Mouse (Mus musculus): Measurements from ENCODE around the gene Exoc3l.

Gene Exoc3l

DNA sequence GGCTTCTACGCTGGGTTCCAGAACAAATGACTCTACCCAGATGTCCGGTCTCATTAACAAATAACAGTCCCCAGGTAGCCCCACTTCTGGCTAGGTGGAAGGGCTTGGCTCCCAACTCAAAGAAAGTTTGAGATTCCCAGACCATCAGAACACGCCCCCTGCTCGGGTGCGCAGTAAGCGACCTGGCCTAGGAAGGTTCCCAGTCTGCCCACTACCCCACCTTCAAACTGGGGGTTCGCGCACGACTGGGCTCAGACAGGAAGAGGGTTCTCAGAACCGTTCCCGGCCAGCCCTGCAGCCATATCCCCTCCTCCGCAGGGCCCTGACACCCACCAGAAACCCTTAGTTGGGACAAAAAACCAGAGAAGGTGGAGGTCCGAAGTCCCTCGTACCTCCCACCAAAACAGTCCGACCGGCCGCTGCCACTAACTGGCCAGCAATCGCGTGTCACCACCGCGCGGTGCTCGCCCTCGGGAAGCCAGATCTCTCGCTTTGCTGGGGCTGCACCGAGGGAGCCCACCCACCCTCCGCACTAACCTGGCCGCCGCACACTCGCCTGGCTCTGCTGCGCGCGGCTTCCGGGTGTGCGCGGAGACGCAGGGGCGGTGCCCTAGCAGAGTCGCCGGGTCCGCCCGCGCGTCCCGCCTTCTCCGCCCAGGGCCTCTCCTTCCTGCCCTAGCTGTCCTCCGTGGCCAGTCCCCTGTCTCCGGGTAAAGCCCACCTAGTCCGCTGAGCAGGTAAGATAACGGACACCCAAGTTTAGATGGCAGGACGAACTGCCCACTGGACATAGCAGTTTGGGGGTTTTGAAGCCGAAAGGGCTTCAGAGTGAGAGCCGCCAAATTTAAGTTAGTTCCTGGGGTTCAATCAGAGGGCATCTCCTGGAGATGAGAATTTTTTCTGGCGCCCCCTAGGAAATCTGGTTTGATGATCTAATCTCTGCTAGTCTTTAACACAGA is 31.6 kb downstream of the Exoc3l start, which contains the start of the genes Tradd and Fbxl8:
TSS of gene Tradd (minus strand) at position 586 of the 959 bp plus-strand sequence.
TSS of gene Fbxl8 (plus strand) at position 625 of the 959 bp plus-strand sequence.
- peak; percentile 56 for DNase-seq

GRCm38 (mm10) chr8:105263244-105263912 is 32.5 kb downstream of the Exoc3l start:
- DNase-seq: no peak

DNA sequence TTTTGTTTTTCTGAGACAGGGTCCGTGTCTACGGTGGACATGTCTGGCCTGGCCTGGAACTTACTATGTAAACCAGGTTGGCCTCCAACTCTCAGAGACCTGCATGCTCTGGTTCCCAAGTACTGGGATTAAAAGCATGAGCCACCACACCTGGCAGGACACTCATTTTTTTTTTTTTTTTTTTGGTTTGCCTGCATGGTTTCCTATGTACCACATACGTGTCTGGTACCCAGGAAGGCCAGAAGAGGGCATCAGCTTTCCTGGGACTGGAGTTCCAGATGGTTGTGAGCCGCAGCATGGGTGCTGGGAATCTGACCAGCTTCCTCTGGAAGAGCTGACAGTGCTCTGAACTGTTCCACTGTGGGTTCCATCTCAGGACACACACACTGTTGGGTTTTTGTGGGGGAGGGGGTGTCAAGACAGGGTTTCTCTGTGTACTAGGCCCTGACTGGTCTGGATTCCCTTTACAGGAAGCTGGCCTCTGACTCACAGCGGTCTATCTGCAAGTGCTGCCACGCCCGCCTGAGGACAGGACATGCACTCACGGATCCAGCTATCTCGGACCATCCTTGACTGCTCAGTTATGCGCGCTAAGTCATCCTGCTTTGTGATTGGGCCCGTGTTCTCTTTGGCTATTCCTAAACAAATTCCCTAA is 34.4 kb downstream of the Exoc3l start:
- DNase-seq: no peak

DNA sequence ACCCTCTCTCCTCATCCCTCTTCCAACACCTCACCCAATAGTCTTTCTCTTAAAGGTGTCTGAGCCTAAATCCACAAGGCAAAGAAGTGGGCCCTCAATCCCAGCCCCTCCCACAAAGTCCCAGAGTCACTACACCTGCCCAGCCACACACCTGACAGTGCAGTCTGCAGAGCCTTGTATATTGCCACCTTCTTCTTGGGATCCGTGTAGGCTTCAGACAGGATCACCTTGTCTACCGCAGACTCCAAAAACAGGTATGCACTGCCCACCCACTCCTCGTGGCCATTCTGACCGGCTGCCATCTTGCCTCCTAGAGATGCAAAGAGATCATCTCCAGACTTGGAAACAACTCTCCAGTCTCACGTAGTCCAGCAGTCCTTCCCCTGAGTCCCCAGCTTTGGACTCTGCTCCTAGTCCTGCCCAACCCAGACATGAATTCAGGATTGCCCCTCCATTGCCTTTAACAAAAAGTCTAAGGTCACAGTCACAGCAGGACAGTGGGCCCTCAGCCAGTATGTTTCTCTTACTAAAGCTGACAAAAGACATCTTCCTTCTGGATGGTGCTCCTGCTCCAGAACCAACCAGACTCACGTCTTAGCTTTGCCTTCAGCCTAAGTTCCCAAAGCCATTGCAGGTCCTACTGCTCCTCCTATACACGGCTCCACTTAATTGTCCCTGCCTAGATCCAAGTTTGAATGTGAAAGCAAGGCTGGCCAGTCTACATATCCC is 35.4 kb downstream of the Exoc3l start:
- DNase-seq: peak; percentile 15

- DNase-seq: peak; percentile 75
Observed at GRCm38 (mm10) chr8:105259721-105260320, 36.1 kb downstream of the Exoc3l start.

DNA sequence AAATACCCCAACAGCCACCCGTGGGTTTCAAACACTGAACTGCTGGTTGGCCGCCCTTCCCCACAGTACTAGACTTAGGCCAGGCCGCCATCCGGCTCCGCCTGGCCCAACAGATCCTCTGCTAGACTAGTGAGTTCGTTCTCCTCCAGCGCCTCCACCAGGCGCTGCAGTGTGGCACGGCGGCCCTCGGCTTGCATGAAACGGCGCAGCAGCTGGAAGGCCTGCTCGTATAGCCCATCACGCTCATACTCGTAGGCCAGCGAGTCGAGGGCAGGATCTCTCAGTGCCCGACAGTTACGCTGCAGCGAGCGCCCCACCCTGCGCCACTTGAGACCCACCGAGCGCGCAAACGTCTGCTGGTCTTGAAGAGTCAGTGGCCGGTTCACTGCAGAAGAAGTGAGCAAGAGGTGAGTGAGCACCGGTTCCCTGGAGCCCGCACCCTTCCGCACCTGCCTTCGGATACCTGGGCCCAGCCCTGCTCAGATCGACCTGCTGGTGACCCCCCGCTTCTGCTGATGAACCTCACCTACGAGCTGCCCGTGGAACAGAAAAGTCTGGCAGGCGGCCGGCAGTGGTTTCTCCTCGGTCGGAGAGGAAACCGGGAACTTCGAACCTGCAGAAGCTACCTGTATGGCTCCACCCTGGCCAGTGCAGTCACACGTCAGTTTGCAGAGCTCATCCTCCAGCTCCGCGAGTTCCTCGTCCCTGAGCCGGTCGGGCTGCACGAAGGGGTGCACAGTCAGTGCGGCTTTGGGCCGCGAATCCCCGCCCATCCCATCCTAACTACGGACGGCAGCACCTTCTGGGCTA is 36.8 kb downstream of the Exoc3l start:
- DNase-seq: peak; percentile 26

- DNase-seq: no peak
Observed at GRCm38 (mm10) chr8:105257318-105258114, 38.4 kb downstream of the Exoc3l start.

GRCm38 (mm10) chr8:105254966-105255350 is 40.9 kb downstream of the Exoc3l start, which contains the start of gene B3gnt9:
B3gnt9 (minus strand) TSS chr8:105255153.
- DNase-seq: no peak

DNA sequence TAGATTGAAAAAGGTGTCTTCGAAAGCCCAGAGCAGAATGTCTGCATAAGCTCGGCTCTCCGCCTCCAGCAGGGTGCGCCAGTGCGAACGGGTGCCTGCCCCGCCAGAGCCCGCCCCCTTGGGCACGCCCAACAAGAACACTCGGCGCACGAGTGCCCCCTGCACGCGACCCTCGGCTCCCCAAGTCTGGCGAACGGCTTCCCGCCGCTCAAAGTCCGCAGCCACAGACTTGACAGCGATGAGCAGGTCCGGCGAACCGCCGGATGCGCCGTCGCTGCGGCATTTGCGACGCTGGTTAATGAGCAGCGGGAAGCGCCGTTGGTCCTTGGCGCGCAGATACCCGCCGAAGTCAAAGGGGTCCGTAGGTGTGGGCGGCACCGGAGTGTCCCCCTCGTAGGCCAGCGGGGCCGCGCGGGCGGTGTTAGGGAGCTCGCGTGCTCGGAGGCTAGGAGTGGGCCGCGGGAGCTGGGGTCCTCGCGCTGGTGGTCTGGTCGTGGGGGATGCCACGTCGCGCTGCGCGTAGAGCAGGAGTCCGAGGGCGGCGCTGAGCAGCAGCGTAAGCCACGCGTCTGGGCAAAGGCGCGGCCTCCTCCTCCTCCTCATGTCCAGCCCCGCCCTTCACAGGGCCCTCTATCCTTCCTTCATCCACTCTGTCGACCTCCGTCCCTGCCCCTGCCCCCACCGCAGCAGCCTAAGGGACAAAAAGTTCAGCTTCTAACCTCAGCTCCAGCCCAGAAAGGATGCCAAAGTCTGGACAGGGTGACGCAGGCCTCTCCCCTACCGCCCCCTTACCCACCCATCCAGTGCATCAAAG is 41.5 kb downstream of the Exoc3l start:
- peak; percentile 77 for DNase-seq

DNA sequence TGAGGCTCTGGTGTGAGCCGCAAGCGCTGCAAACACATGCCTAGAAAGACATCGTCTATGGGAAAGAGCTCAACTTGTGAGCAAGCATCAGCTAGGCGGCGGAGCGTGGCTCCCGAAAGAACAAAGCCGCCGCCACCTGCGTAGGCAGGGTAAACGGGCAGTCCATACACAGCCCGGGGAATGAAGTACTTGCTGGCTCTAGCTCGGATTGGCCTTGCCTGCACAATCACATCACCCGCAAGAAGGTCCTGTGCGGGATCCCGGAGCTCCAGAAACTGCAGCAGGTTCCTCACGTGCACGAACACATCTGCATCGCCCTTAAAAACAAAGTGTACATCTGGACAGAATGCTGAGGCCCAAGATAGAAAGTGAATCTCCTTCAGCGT is 42.1 kb downstream of the Exoc3l start:
- DNase-seq: no peak

DNA sequence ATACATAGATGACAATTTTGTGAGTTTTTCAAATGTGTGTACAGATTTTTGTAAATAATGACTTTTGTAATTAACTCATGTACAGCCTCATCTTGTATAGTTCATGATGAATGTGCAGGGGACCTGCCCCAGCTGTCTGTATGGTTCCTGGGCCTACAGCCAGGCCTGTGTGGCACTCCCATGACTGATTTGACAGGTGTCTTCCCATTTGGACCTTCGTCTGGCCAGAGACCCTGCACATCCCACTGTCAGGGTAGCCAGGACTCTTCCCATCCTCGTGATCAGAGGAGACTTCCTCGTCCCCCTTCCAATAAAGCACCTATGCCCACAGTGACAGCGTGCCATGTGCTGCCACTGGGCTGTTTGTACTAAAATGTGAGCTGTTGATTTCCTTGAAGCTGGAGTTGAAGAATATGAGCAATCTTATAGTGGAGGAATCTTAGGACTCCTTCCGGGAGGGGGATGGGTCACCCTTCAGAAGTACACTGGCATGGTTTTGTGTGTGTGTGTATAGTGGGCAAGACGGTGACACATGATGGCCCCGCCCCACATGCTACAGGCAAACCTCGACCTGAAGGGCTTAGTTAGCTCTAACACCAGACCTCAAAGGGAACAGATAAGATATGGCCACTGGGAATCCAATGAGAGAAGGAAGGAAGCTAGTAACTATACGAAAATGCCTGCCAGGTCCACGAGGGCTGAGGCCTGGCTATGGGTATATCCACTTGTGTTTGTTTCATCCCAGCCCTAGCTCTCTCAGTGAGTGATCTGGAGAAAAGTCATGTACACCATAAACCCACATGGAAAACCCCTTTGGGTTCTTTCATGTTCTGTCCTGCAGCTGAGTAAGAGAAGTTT is 43.0 kb downstream of the Exoc3l start:
- no peak for DNase-seq

DNA sequence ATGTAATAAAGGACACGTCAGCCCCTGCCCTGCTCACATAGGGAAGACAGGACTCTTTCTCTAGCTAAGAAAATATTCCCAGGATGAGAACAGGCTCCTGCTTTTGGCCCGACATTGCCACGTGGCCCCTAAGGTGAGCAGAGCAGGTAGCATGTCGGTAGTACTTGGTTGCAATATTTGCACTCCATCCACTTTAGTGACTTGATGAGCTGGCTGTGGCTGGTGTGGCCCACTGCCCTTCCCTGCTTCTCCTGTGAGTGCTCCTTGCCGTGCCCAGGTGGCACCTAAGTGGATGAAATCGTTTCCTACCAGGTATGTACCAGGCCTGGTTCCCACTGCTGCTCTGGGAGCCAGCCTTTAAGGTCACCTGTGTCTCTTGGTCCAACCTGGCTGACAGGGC is 43.9 kb downstream of the Exoc3l start:
- no peak for DNase-seq

DNA sequence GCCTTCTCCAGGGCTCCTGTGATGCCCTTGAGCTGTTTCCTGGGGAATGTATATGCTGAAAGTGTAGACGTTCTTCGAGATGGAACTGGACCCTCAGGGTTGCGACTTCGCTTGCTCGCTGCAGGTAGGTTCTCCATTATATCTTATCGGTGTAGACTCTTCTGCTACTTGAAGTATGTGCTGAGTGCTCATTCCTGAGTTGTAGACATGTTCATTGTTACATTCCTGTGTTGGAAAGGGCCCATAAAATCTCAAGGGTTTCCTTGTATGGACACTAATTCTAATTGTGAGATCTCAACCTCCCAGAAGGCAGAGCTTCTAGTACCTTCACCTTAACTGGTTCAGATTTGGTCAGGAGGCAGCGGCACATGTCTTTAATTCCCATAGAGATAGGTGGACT is 54.9 kb downstream of the Exoc3l start:
- no peak for DNase-seq
